Mouse (Mus musculus): ENCODE results near the gene Wdhd1. TPM values are rescaled to one million over a fixed set of nuclear protein-coding genes. Genes with fewer than 3 reads are reported as not detected.

Wdhd1 gene
- polyA plus RNA-seq, 1 experiment: 4.3 TPM

- Histone ChIP-seq H3K4me1 (ENCODE audit: control insufficient read depth, insufficient read depth, low read length) (no peaks in the 10 kb centered on the region), H3K4me3 (ENCODE audit: control insufficient read depth, low read depth, low read length) (peak overlapping the region; percentile 95), H3K36me3 (ENCODE audit: control insufficient read depth, insufficient read depth, low read length) (no peaks in the 10 kb centered on the region), H3K27me3 (ENCODE audit: control insufficient read depth, insufficient read depth, low read length) (no peaks in the 10 kb centered on the region), H3K27ac (ENCODE audit: control insufficient read depth, insufficient read depth, low read depth, low read length) (peak overlapping the region; percentile 86; the same call in 1 of the 2 replicates)
- TF ChIP-seq CTCF (IDR thresholded peaks at IDR 0.05; ENCODE audit: control insufficient read depth, insufficient read depth, insufficient replicate concordance, low read depth, low read length) (no peak), POLR2A (IDR thresholded peaks at IDR 0.05; ENCODE audit: control insufficient read depth, low read depth, low read length) (no peak)
These were observed 537 bp downstream of the Wdhd1 start for GRCm38 (mm10) chr14:47276036-47276603.

GRCm38 (mm10) chr14:47275417-47275816 lies 1.2 kb downstream of the Wdhd1 start:
- no peaks in the 10 kb centered on the region for H3K36me3 ChIP-seq (ENCODE audit: control insufficient read depth, insufficient read depth, low read length)
- H3K4me3 ChIP-seq (ENCODE audit: control insufficient read depth, low read depth, low read length): no peak overlapping the region
- TF ChIP-seq POLR2A (IDR thresholded peaks at IDR 0.05; ENCODE audit: control insufficient read depth, low read depth, low read length) (no peak), CTCF (IDR thresholded peaks at IDR 0.05; ENCODE audit: control insufficient read depth, insufficient read depth, insufficient replicate concordance, low read depth, low read length) (no peak)
- no peaks in the 10 kb centered on the region for H3K27me3 ChIP-seq (ENCODE audit: control insufficient read depth, insufficient read depth, low read length)
- H3K4me1 ChIP-seq (ENCODE audit: control insufficient read depth, insufficient read depth, low read length): no peaks in the 10 kb centered on the region
- H3K27ac ChIP-seq (ENCODE audit: control insufficient read depth, insufficient read depth, low read depth, low read length): no peak overlapping the region

GRCm38 (mm10) chr14:47273751-47274150 lies 2.9 kb downstream of the Wdhd1 start:
- no peak overlapping the region for H3K27ac ChIP-seq (ENCODE audit: control insufficient read depth, insufficient read depth, low read depth, low read length)
- TF ChIP-seq CTCF (IDR thresholded peaks at IDR 0.05; ENCODE audit: control insufficient read depth, insufficient read depth, insufficient replicate concordance, low read depth, low read length) (no peak), POLR2A (IDR thresholded peaks at IDR 0.05; ENCODE audit: control insufficient read depth, low read depth, low read length) (no peak)
- H3K36me3 ChIP-seq (ENCODE audit: control insufficient read depth, insufficient read depth, low read length): no peaks in the 10 kb centered on the region
- H3K27me3 ChIP-seq (ENCODE audit: control insufficient read depth, insufficient read depth, low read length): no peaks in the 10 kb centered on the region
- H3K4me1 ChIP-seq (ENCODE audit: control insufficient read depth, insufficient read depth, low read length): no peaks in the 10 kb centered on the region
- no peak overlapping the region for H3K4me3 ChIP-seq (ENCODE audit: control insufficient read depth, low read depth, low read length)

- Histone ChIP-seq H3K4me1 (ENCODE audit: control insufficient read depth, insufficient read depth, low read length) (no peaks in the 10 kb centered on the region), H3K4me3 (ENCODE audit: control insufficient read depth, low read depth, low read length) (no peak overlapping the region), H3K36me3 (ENCODE audit: control insufficient read depth, insufficient read depth, low read length) (no peaks in the 10 kb centered on the region), H3K27me3 (ENCODE audit: control insufficient read depth, insufficient read depth, low read length) (no peaks in the 10 kb centered on the region), H3K27ac (ENCODE audit: control insufficient read depth, insufficient read depth, low read depth, low read length) (no peak overlapping the region)
- TF ChIP-seq POLR2A (IDR thresholded peaks at IDR 0.05; ENCODE audit: control insufficient read depth, low read depth, low read length) (no peak), CTCF (IDR thresholded peaks at IDR 0.05; ENCODE audit: control insufficient read depth, insufficient read depth, insufficient replicate concordance, low read depth, low read length) (no peak)
These were observed 7.0 kb downstream of the Wdhd1 start for GRCm38 (mm10) chr14:47269706-47270105.

- Histone ChIP-seq H3K27me3 (ENCODE audit: control insufficient read depth, insufficient read depth, low read length) (no peaks in the 10 kb centered on the region), H3K27ac (ENCODE audit: control insufficient read depth, insufficient read depth, low read depth, low read length) (no peak overlapping the region), H3K36me3 (ENCODE audit: control insufficient read depth, insufficient read depth, low read length) (no peaks in the 10 kb centered on the region), H3K4me1 (ENCODE audit: control insufficient read depth, insufficient read depth, low read length) (no peaks in the 10 kb centered on the region), H3K4me3 (ENCODE audit: control insufficient read depth, low read depth, low read length) (no peak overlapping the region)
- no peak for TF ChIP-seq POLR2A (IDR thresholded peaks at IDR 0.05; ENCODE audit: control insufficient read depth, low read depth, low read length)
- TF ChIP-seq CTCF (IDR thresholded peaks at IDR 0.05; ENCODE audit: control insufficient read depth, insufficient read depth, insufficient replicate concordance, low read depth, low read length): no peak
These were observed 7.6 kb downstream of the Wdhd1 start for GRCm38 (mm10) chr14:47269056-47269455.

- Histone ChIP-seq H3K27ac (ENCODE audit: control insufficient read depth, insufficient read depth, low read depth, low read length) (no peak overlapping the region), H3K4me1 (ENCODE audit: control insufficient read depth, insufficient read depth, low read length) (no peaks in the 10 kb centered on the region), H3K27me3 (ENCODE audit: control insufficient read depth, insufficient read depth, low read length) (no peaks in the 10 kb centered on the region), H3K4me3 (ENCODE audit: control insufficient read depth, low read depth, low read length) (no peak overlapping the region), H3K36me3 (ENCODE audit: control insufficient read depth, insufficient read depth, low read length) (no peaks in the 10 kb centered on the region)
- TF ChIP-seq CTCF (IDR thresholded peaks at IDR 0.05; ENCODE audit: control insufficient read depth, insufficient read depth, insufficient replicate concordance, low read depth, low read length) (no peak), POLR2A (IDR thresholded peaks at IDR 0.05; ENCODE audit: control insufficient read depth, low read depth, low read length) (no peak)
These were observed 10.8 kb downstream of the Wdhd1 start for GRCm38 (mm10) chr14:47265829-47266228.

- TF ChIP-seq POLR2A (IDR thresholded peaks at IDR 0.05; ENCODE audit: control insufficient read depth, low read depth, low read length): no peak
- TF ChIP-seq CTCF (IDR thresholded peaks at IDR 0.05; ENCODE audit: control insufficient read depth, insufficient read depth, insufficient replicate concordance, low read depth, low read length): no peak
- Histone ChIP-seq H3K4me1 (ENCODE audit: control insufficient read depth, insufficient read depth, low read length) (no peaks in the 10 kb centered on the region), H3K27me3 (ENCODE audit: control insufficient read depth, insufficient read depth, low read length) (no peaks in the 10 kb centered on the region), H3K27ac (ENCODE audit: control insufficient read depth, insufficient read depth, low read depth, low read length) (no peak overlapping the region), H3K36me3 (ENCODE audit: control insufficient read depth, insufficient read depth, low read length) (no peaks in the 10 kb centered on the region), H3K4me3 (ENCODE audit: control insufficient read depth, low read depth, low read length) (no peak overlapping the region)
These were observed 11.8 kb downstream of the Wdhd1 start for GRCm38 (mm10) chr14:47264866-47265265.

Measured in testis, adult 2 months (tissue).